Mouse (Mus musculus) erythroblast, embryonic 14.5 days (primary cell): ENCODE data around the gene Ros1. TPM values are rescaled to one million over a fixed set of nuclear protein-coding genes. Genes with fewer than 3 reads are reported as not detected.

Source experiments
- H3K27me3 ChIP-seq: 2 replicates; pipeline ENCODE4 v1.6.1; 2012; ENCODE audit warnings: inconsistent platforms; ENCODE audit not compliant: control insufficient read depth
- H3K36me3 ChIP-seq: 2 replicates; pipeline ENCODE4 v1.6.1; 2012; ENCODE audit warnings: mild to moderate bottlenecking, inconsistent platforms; ENCODE audit not compliant: control insufficient read depth
- H3K4me1 ChIP-seq: 2 replicates; pipeline ENCODE4 v1.6.1; 2012; ENCODE audit warnings: inconsistent platforms; ENCODE audit not compliant: control insufficient read depth
- H3K4me3 ChIP-seq: replicated peaks from 2 replicates; pipeline ENCODE3; 2012; ENCODE audit warnings: moderate library complexity, mild to moderate bottlenecking, inconsistent platforms
- H3K9me3 ChIP-seq: 2 replicates; pipeline ENCODE4 v1.6.1; 2012; ENCODE audit warnings: low read length, inconsistent platforms, mixed read lengths; ENCODE audit not compliant: control insufficient read depth
- GATA1 ChIP-seq: IDR thresholded peaks from 2 replicates; pipeline ENCODE4 v1.6.1; 2012; ENCODE audit warnings: low read length, inconsistent platforms, mixed read lengths
- TAL1 ChIP-seq: IDR thresholded peaks from 3 replicates; pipeline ENCODE4 v1.6.1; 2012; ENCODE audit warnings: low read length, inconsistent platforms, mixed read lengths
- polyA plus RNA-seq: library from polyadenylated mRNA; stranded (reverse); fragments of >175 nt; gene quantifications from 2 replicates; pipeline ENCODE4 v1.2.3, GENCODE M21; 2012

Gene Ros1
- polyA plus RNA-seq, 1 experiment: not detected

- TF ChIP-seq TAL1 (no peak), GATA1 (no peak)
- Histone ChIP-seq H3K27me3 (no peaks in the 10 kb centered on the region), H3K4me1 (no peaks in the 10 kb centered on the region), H3K36me3 (no peaks in the 10 kb centered on the region), H3K4me3 (no peak overlapping the region), H3K9me3 (no peaks in the 10 kb centered on the region)
Observed at GRCm38 (mm10) chr10:52219600-52219999, 24.6 kb upstream of the Ros1 start.

GRCm38 (mm10) chr10:52217564-52217934 is 22.5 kb upstream of the Ros1 start:
- no peaks in the 10 kb centered on the region for H3K4me1 ChIP-seq
- H3K9me3 ChIP-seq: no peaks in the 10 kb centered on the region
- no peak for TF ChIP-seq GATA1
- TF ChIP-seq TAL1: no peak
- no peak overlapping the region for H3K4me3 ChIP-seq
- H3K27me3 ChIP-seq: no peaks in the 10 kb centered on the region
- no peaks in the 10 kb centered on the region for H3K36me3 ChIP-seq

GRCm38 (mm10) chr10:52216797-52217563 is 21.9 kb upstream of the Ros1 start:
- no peaks in the 10 kb centered on the region for H3K27me3 ChIP-seq
- TF ChIP-seq GATA1 (no peak), TAL1 (no peak)
- no peaks in the 10 kb centered on the region for H3K36me3 ChIP-seq
- no peak overlapping the region for H3K4me3 ChIP-seq
- no peaks in the 10 kb centered on the region for H3K4me1 ChIP-seq
- no peaks in the 10 kb centered on the region for H3K9me3 ChIP-seq

GRCm38 (mm10) chr10:52215267-52215818 is 20.3 kb upstream of the Ros1 start:
- Histone ChIP-seq H3K4me3 (no peak overlapping the region), H3K36me3 (no peaks in the 10 kb centered on the region), H3K27me3 (no peaks in the 10 kb centered on the region), H3K4me1 (no peaks in the 10 kb centered on the region), H3K9me3 (no peaks in the 10 kb centered on the region)
- TF ChIP-seq GATA1 (no peak), TAL1 (no peak)

- no peak overlapping the region for H3K4me3 ChIP-seq
- no peaks in the 10 kb centered on the region for H3K36me3 ChIP-seq
- H3K9me3 ChIP-seq: no peaks in the 10 kb centered on the region
- no peaks in the 10 kb centered on the region for H3K27me3 ChIP-seq
- H3K4me1 ChIP-seq: no peaks in the 10 kb centered on the region
- TF ChIP-seq GATA1: no peak
- TF ChIP-seq TAL1: no peak
Observed at GRCm38 (mm10) chr10:52204006-52204405, 9.0 kb upstream of the Ros1 start.

GRCm38 (mm10) chr10:52185900-52186299 is 9.1 kb downstream of the Ros1 start:
- H3K27me3 ChIP-seq: no peaks in the 10 kb centered on the region
- H3K4me1 ChIP-seq: no peaks in the 10 kb centered on the region
- no peaks in the 10 kb centered on the region for H3K9me3 ChIP-seq
- TF ChIP-seq TAL1 (no peak), GATA1 (no peak)
- no peaks in the 10 kb centered on the region for H3K36me3 ChIP-seq
- H3K4me3 ChIP-seq: no peak overlapping the region

- Histone ChIP-seq H3K4me3 (no peak overlapping the region), H3K9me3 (no peaks in the 10 kb centered on the region), H3K36me3 (no peaks in the 10 kb centered on the region), H3K27me3 (no peaks in the 10 kb centered on the region), H3K4me1 (no peaks in the 10 kb centered on the region)
- TF ChIP-seq TAL1 (no peak), GATA1 (no peak)
Observed at GRCm38 (mm10) chr10:52182878-52183277, 12.2 kb downstream of the Ros1 start.

- no peak overlapping the region for H3K4me3 ChIP-seq
- H3K36me3 ChIP-seq: no peaks in the 10 kb centered on the region
- no peak for TF ChIP-seq TAL1
- TF ChIP-seq GATA1: no peak
- no peaks in the 10 kb centered on the region for H3K4me1 ChIP-seq
- H3K27me3 ChIP-seq: no peaks in the 10 kb centered on the region
- H3K9me3 ChIP-seq: no peaks in the 10 kb centered on the region
Observed at GRCm38 (mm10) chr10:52174376-52174775, 20.7 kb downstream of the Ros1 start.

- Histone ChIP-seq H3K4me3 (no peak overlapping the region), H3K4me1 (no peaks in the 10 kb centered on the region), H3K27me3 (no peaks in the 10 kb centered on the region), H3K36me3 (no peaks in the 10 kb centered on the region), H3K9me3 (no peaks in the 10 kb centered on the region)
- TF ChIP-seq TAL1 (no peak), GATA1 (no peak)
Observed at GRCm38 (mm10) chr10:52170489-52170888, 24.6 kb downstream of the Ros1 start.

GRCm38 (mm10) chr10:52169841-52170240 is 25.2 kb downstream of the Ros1 start:
- Histone ChIP-seq H3K36me3 (no peaks in the 10 kb centered on the region), H3K4me1 (no peaks in the 10 kb centered on the region), H3K9me3 (no peaks in the 10 kb centered on the region), H3K27me3 (no peaks in the 10 kb centered on the region), H3K4me3 (no peak overlapping the region)
- TF ChIP-seq GATA1 (no peak), TAL1 (no peak)
